In genomic region chr1:83036892-83037667, GRCm38 (mm10) we compare ENCODE assay signal across 17 mouse cellular contexts. TPM values are rescaled to one million over a fixed set of nuclear protein-coding genes. Genes with fewer than 3 reads are reported as not detected.
DNase-seq lines count a peak whose midpoint lies in the region; ATAC-seq and TF ChIP-seq lines count a peak whose summit lies in the region.
"Had no signal": no experiment of that assay in that cellular context is flagged by ENCODE, and none has a peak within 500 bp of the region (broad histone marks: within the 10 kb centered on the region; RNA-seq: fewer than 3 reads in every experiment).

No protein-coding gene starts in this region.

- peak overlapping the region; percentile 72; the same call in 1 of the 2 replicates for H3K4me3 ChIP-seq in gastrocnemius, adult 2 months
- peak overlapping the region; percentile 48 for H3K4me3 ChIP-seq in layer of hippocampus, adult 2 months
- no peak overlapping the region for H3K4me3 ChIP-seq in CH12.LX (replicated peaks in 1 of 3; ENCODE audit: low read depth in 2 of 3, low read length in 2 of 3, poor library complexity in 1 of 3)
- 0 out of 2 replicates have a peak overlapping the region, but pooled peaks have one; percentile 52 for H3K4me3 ChIP-seq in hindbrain, postnatal 0 days (ENCODE audit: low read length)

- in situ Hi-C loops in CH12.LX (cut with MboI; ENCODE audit: low pct_ligation_motif_present, low pct_unique_long_range_greater_than_20kb, low sequenced_read_pairs) = no loop called here

- no peaks in the 10 kb centered on the region for H3K36me3 ChIP-seq in CH12.LX (replicated peaks in 1 of 2; ENCODE audit: control insufficient read depth in 1 of 2, insufficient read depth in 1 of 2, low read length in 1 of 2)
- no peaks in the 10 kb centered on the region for H3K36me3 ChIP-seq in hindbrain, postnatal 0 days (ENCODE audit: insufficient read depth, low read length)

- no peaks in the 10 kb centered on the region for H3K79me2 ChIP-seq in CH12.LX (replicated peaks; ENCODE audit: control insufficient read depth, extremely low read depth, insufficient read depth, poor library complexity, severe bottlenecking)

- H3K9me3 ChIP-seq in CH12.LX (replicated peaks; ENCODE audit: low read length) = no peaks in the 10 kb centered on the region
- no peaks in the 10 kb centered on the region for H3K9me3 ChIP-seq in hindbrain, postnatal 0 days (ENCODE audit: low read length)

- TF ChIP-seq RAD21 in CH12.LX (IDR thresholded peaks at IDR 0.05; ENCODE audit: low read depth, low read length) = no peak

- DNase-seq in gastrocnemius, adult 2 months = no peak
- DNase-seq in gastrocnemius, postnatal 4 days (ENCODE audit: low spot score in 2 of 2) = no peak
- no peak for DNase-seq in layer of hippocampus, adult 2 months (ENCODE audit: low spot score in 2 of 2)
- no peak for DNase-seq in layer of hippocampus, adult 8-10 months (ENCODE audit: low spot score in 2 of 2)
- no peak for DNase-seq in CH12.LX (ENCODE audit: extremely low read depth)
- no peak for DNase-seq in hindbrain, postnatal 0 days (ENCODE audit: low spot score)
- no peak for DNase-seq in urinary bladder, postnatal 25 days (ENCODE audit: low spot score)
- DNase-seq in embryo, embryonic 10.5 days (ENCODE audit: low spot score) = no peak
- DNase-seq: thymus, postnatal 14 days had no signal

- 71% methylated on average over 11 of the region's 11 CpGs for WGBS in hindbrain, postnatal 0 days

- H3K27ac ChIP-seq in gastrocnemius, adult 2 months = no peak overlapping the region
- H3K27ac ChIP-seq in layer of hippocampus, adult 2 months = peak overlapping the region; percentile 86
- no peak overlapping the region for H3K27ac ChIP-seq in CH12.LX (ENCODE audit: insufficient read depth, low read depth)
- H3K27ac ChIP-seq in hindbrain, postnatal 0 days = no peak overlapping the region

- no peak for TF ChIP-seq CTCF in gastrocnemius, adult 2 months (IDR thresholded peaks at IDR 0.05)
- no peak for TF ChIP-seq CTCF in layer of hippocampus, adult 2 months (conservative IDR thresholded peaks at IDR 0.05)
- TF ChIP-seq CTCF in CH12.LX (conservative IDR thresholded peaks at IDR 0.05 in 1 of 2, IDR thresholded peaks at IDR 0.05 in 1 of 2; ENCODE audit: low read depth in 2 of 2, low read length in 2 of 2) = no peak
- no peak for TF ChIP-seq CTCF in hindbrain, postnatal 0 days (IDR thresholded peaks at IDR 0.05; ENCODE audit: low read depth)

- TF ChIP-seq POLR2A in CH12.LX (IDR thresholded peaks at IDR 0.05; ENCODE audit: low read depth, low read length) = no peak

- peaks cover 5 to 6% of the 10 kb centered on the region in 2 experiments for H3K4me1 ChIP-seq in CH12.LX (ENCODE audit: control insufficient read depth in 1 of 2, insufficient read depth in 2 of 2)
- no peaks in the 10 kb centered on the region for H3K4me1 ChIP-seq in hindbrain, postnatal 0 days (ENCODE audit: insufficient read depth, low read length)

- TF ChIP-seq EP300 in CH12.LX (IDR thresholded peaks at IDR 0.05; ENCODE audit: low read length) = no peak

- H3K4me2 ChIP-seq in CH12.LX (ENCODE audit: insufficient read depth, low read depth, poor library complexity, severe bottlenecking) = 0 out of 2 replicates have a peak overlapping the region, but pooled peaks have one; percentile 75
- H3K4me2 ChIP-seq in hindbrain, postnatal 0 days (ENCODE audit: low read depth, low read length) = peak overlapping the region; percentile 79

- dilution Hi-C loops in CH12.LX (cut with MboI; ENCODE audit: extremely low pct_ligation_motif_present, extremely low pct_unique_long_range_greater_than_20kb, low sequenced_read_pairs) = no loop called here

- intact Hi-C loops in gastrocnemius, adult 2 months (cut with DNase I) = no loop called here

- H3K9ac ChIP-seq in CH12.LX (ENCODE audit: insufficient read depth, low read depth) = 0 out of 2 replicates have a peak overlapping the region, but pooled peaks have one; percentile 79
- H3K9ac ChIP-seq in hindbrain, postnatal 0 days (replicated peaks; ENCODE audit: low read length) = no peak overlapping the region

- no peaks in the 10 kb centered on the region for H3K27me3 ChIP-seq in CH12.LX (replicated peaks)
- no peaks in the 10 kb centered on the region for H3K27me3 ChIP-seq in hindbrain, postnatal 0 days (ENCODE audit: insufficient read depth, low read length)

- no peak for ATAC-seq in hindbrain, postnatal 0 days

TF ChIP-seq in CH12.LX, 34 proteins besides CTCF, POLR2A, EP300 and RAD21:
- TF ChIP-seq NELFE (IDR thresholded peaks at IDR 0.05; ENCODE audit: low read depth, low read length) = no peak
- peak; percentile 74; the same call in 1 of the 2 replicates for TF ChIP-seq ZNF384 (IDR thresholded peaks at IDR 0.05; ENCODE audit: low read depth, low read length)
TF ChIP-seq in CH12.LX: peak in this region for 1.

RNA-seq across cellular contexts. Expression of gene Slc19a3, which starts 1.2 kb away (rescaled TPM):
- total RNA-seq in gastrocnemius, adult 2 months (2021) = not detected
- under 1 TPM; 0.25 to 0.26 TPM for total RNA-seq in gastrocnemius, postnatal 4 days (2021)
- total RNA-seq in layer of hippocampus, adult 2 months (2021) = 1 to 10 TPM; 3.1 to 3.2 TPM
- total RNA-seq in layer of hippocampus, adult 8-10 months (2022) = 1 to 10 TPM; 1.4 to 2.3 (median 1.6) TPM
- 1.5 and 3.1 TPM in 2 replicates for total RNA-seq in CH12.LX (2012; rRNA removed)
- 0.84 and 1.3 TPM in 2 replicates for total RNA-seq in CH12.LX (2014; rRNA removed)
- 0.46 and 0.59 TPM in 2 replicates for polyA plus RNA-seq in CH12.LX (2012; ENCODE audit: insufficient read length, low read depth)
- total RNA-seq in hindbrain, postnatal 0 days (2014; rRNA removed) = 1.5 and 1.8 TPM in 2 replicates
- 1.3 and 1.7 TPM in 2 replicates for polyA plus RNA-seq in hindbrain, postnatal 0 days (2015; fragmentation: Nextera tagmentation; extraction: Ambion mirVana)
- total RNA-seq: MEL had no signal

RNA-seq across cellular contexts. Expression of gene Krtap28-10, which starts 5.2 kb away (rescaled TPM):
- total RNA-seq in gastrocnemius, adult 2 months (2021) = not detected
- not detected for total RNA-seq in gastrocnemius, postnatal 4 days (2021)
- not detected for total RNA-seq in layer of hippocampus, adult 2 months (2021)
- total RNA-seq in layer of hippocampus, adult 8-10 months (2022) = not detected
- not detected in 2 replicates for total RNA-seq in CH12.LX (2012; rRNA removed)
- not detected in 2 replicates for total RNA-seq in CH12.LX (2014; rRNA removed)
- not detected in 2 replicates for polyA plus RNA-seq in CH12.LX (2012; ENCODE audit: insufficient read length, low read depth)
- total RNA-seq in hindbrain, postnatal 0 days (2014; rRNA removed) = not detected in 2 replicates
- polyA plus RNA-seq in hindbrain, postnatal 0 days (2015; fragmentation: Nextera tagmentation; extraction: Ambion mirVana) = not detected in 2 replicates
- total RNA-seq: adrenal gland, postnatal 36 days; gastrocnemius, adult 8-10 months; MEL had no signal
- polyA plus RNA-seq: forebrain, embryonic 11.5 days; heart, postnatal 0 days; kidney, adult 2 months; limb, embryonic 11.5 days; lung, adult 2 months had no signal

RNA-seq across cellular contexts. Expression of gene Gm47969, which starts 7.7 kb away (rescaled TPM):
- not detected for total RNA-seq in gastrocnemius, adult 2 months (2021)
- total RNA-seq in gastrocnemius, postnatal 4 days (2021) = not detected
- total RNA-seq in layer of hippocampus, adult 2 months (2021) = not detected
- not detected for total RNA-seq in layer of hippocampus, adult 8-10 months (2022)
- total RNA-seq in CH12.LX (2012; rRNA removed) (not detected in 2 replicates), CH12.LX (2014; rRNA removed) (not detected in 2 replicates)
- not detected in 2 replicates for polyA plus RNA-seq in CH12.LX (2012; ENCODE audit: insufficient read length, low read depth)
- total RNA-seq in hindbrain, postnatal 0 days (2014; rRNA removed) = not detected in 2 replicates
- polyA plus RNA-seq in hindbrain, postnatal 0 days (2015; fragmentation: Nextera tagmentation; extraction: Ambion mirVana) = not detected in 2 replicates
- total RNA-seq: adrenal gland, postnatal 36 days; gastrocnemius, adult 8-10 months; MEL had no signal
- polyA plus RNA-seq: forebrain, embryonic 11.5 days; heart, postnatal 0 days; kidney, adult 2 months; limb, embryonic 11.5 days had no signal

RNA-seq across cellular contexts. Expression of gene A030005K14Rik, which starts 22.1 kb away (rescaled TPM):
- total RNA-seq in gastrocnemius, adult 2 months (2021) = not detected
- total RNA-seq in gastrocnemius, postnatal 4 days (2021) = not detected
- not detected for total RNA-seq in layer of hippocampus, adult 2 months (2021)
- total RNA-seq in layer of hippocampus, adult 8-10 months (2022) = not detected
- not detected in 2 replicates for total RNA-seq in CH12.LX (2012; rRNA removed)
- not detected in 2 replicates for total RNA-seq in CH12.LX (2014; rRNA removed)
- polyA plus RNA-seq in CH12.LX (2012; ENCODE audit: insufficient read length, low read depth) = not detected in 2 replicates
- total RNA-seq in hindbrain, postnatal 0 days (2014; rRNA removed) = not detected in 2 replicates
- not detected in 2 replicates for polyA plus RNA-seq in hindbrain, postnatal 0 days (2015; fragmentation: Nextera tagmentation; extraction: Ambion mirVana)
- total RNA-seq: adrenal gland, postnatal 36 days; gastrocnemius, adult 8-10 months; MEL had no signal
- polyA plus RNA-seq: forebrain, embryonic 11.5 days; heart, postnatal 0 days; kidney, adult 2 months; limb, embryonic 11.5 days; lung, adult 2 months had no signal

RNA-seq across cellular contexts. Expression of gene Krtap28-13, which starts 23.6 kb away (rescaled TPM):
- not detected for total RNA-seq in gastrocnemius, adult 2 months (2021)
- not detected for total RNA-seq in gastrocnemius, postnatal 4 days (2021)
- total RNA-seq in layer of hippocampus, adult 2 months (2021) = not detected
- under 1 TPM in 1 of 4 experiments, not detected in 3; 0.33 TPM for total RNA-seq in layer of hippocampus, adult 8-10 months (2022)
- not detected in 2 replicates for total RNA-seq in CH12.LX (2012; rRNA removed)
- not detected in 2 replicates for total RNA-seq in CH12.LX (2014; rRNA removed)
- polyA plus RNA-seq in CH12.LX (2012; ENCODE audit: insufficient read length, low read depth) = not detected in 2 replicates
- not detected in 2 replicates for total RNA-seq in hindbrain, postnatal 0 days (2014; rRNA removed)
- not detected in 2 replicates for polyA plus RNA-seq in hindbrain, postnatal 0 days (2015; fragmentation: Nextera tagmentation; extraction: Ambion mirVana)
- total RNA-seq: adrenal gland, postnatal 36 days; gastrocnemius, adult 8-10 months; MEL had no signal
- polyA plus RNA-seq: forebrain, embryonic 11.5 days; heart, postnatal 0 days; kidney, adult 2 months; limb, embryonic 11.5 days had no signal

Comparison
In these comparisons a context has a peak if more than half of its experiments do, and no peak if none do; other contexts are left out.
1. H3K4me3 ChIP-seq: peak in gastrocnemius, adult 2 months (single experiment), layer of hippocampus, adult 2 months (single experiment) and hindbrain, postnatal 0 days (single experiment); none in CH12.LX (0 of 3).